Mouse (Mus musculus): ENCODE data around the gene Apoa4. TPM values are rescaled to one million over a fixed set of nuclear protein-coding genes. Genes with fewer than 3 reads are reported as not detected.

Gene Apoa4
- polyA plus RNA-seq (2014; fragmentation: Illumina TruSeq; extraction: RNeasy Lipid Tissue Mini Kit (QIAGEN cat#74804); ENCODE audit: low read depth, low replicate concordance): 8.0 TPM

DNA sequence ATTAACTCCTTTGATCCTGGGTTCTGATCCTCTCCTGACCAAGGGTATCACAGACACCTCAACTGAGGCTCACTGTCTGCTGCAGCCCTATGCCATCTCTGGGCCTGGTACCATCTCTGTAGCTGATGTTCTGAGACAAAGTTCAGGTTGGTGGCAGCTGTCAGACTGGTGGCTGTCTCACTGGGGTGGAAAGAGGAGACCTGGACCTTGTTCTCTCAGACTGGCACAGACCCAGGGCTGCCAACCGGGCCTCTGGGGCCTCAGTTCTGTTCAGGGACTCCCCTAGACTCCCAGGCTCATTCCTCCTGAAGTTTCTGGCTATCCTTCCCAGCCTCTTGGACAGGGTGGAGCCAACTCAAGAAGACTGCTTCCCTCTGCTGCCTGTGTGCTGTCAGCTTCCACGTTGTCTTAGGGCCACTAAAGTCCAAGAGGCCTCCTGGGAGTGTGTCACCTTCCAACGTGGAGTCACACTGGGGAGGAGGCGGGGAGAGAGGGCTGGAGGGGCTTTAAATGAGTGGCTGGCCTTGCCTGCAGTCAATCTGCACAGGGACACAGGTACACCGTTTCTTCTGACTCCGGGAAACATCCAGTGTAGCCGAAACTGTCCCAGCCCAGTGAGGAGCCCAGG lies at the start of gene Apoa4:
Gene Apoa4 (plus strand): TSS at position 171 of the 628 bp plus-strand sequence.

GRCm38 (mm10) chr9:46228491-46228890 lies 12.0 kb upstream of the Apoa4 start, which contains the start of gene Apoa1:
Gene Apoa1, plus strand, starts transcription at chr9:46228580.

GRCm38 (mm10) chr9:46235596-46235648 lies 5.1 kb upstream of the Apoa4 start, which contains the start of gene Apoc3:
Gene Apoc3, minus strand, starts transcription at chr9:46235636.

GRCm38 (mm10) chr9:46268343-46268873 lies 27.9 kb downstream of the Apoa4 start, which contains the start of gene Apoa5:
Gene Apoa5, plus strand, starts transcription at chr9:46268633.

DNA sequence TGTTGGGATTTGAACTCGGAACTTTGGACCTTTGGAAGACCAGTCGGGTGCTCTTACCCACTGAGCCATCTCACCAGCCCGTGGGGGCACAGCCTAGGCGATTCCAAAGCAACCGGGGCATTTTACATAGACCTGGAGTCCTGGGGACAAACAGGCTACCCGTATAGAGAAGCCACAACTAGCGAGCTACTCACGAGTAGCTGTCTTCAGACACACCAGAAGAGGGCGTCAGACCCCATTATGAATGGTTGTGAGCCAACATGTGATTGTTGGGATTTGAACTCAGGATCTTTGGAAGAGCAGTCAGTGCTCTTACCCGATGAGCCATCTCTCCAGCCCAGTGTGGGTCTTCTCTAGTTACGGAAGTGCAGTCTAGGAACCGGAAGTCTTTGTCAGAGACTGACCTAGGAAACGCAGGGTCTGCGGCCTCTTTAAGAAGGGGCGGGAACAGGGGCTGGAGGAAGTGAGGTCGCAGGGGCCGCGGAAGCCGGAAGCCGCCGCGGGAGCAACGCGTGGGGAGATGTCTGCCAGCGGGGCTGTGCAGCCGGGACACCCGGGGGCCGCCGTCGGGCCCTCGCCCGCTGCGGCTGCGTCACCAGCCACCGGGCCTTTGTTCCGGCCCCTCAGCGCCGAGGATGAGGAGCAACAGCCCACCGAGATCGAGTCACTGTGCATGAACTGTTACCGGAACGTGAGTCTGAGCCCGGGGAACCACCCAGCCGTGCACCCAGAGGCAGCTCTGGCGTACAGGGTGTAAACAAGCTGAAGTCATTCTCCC lies 32.4 kb downstream of the Apoa4 start, which contains the start of gene Zpr1:
Gene Zpr1 (plus strand): TSS at position 388 of the 778 bp plus-strand sequence.

GRCm38 (mm10) chr9:46282631-46283436 lies 42.3 kb downstream of the Apoa4 start, which contains the start of gene Bud13:
Gene Bud13, plus strand, starts transcription at chr9:46283008.

Other genes starting within 250 kb of the Apoa4 start
- 24.0 TPM for gene Pafah1b2, start 228.0 kb upstream of the Apoa4 start, polyA plus RNA-seq (2014; fragmentation: Illumina TruSeq; extraction: RNeasy Lipid Tissue Mini Kit (QIAGEN cat#74804); ENCODE audit: low read depth, low replicate concordance)
- 7.5 TPM for gene Sik3, start 227.9 kb upstream of the Apoa4 start, polyA plus RNA-seq (2014; fragmentation: Illumina TruSeq; extraction: RNeasy Lipid Tissue Mini Kit (QIAGEN cat#74804); ENCODE audit: low read depth, low replicate concordance)
- gene Apoa1, start 12.1 kb upstream of the Apoa4 start, polyA plus RNA-seq (2014; fragmentation: Illumina TruSeq; extraction: RNeasy Lipid Tissue Mini Kit (QIAGEN cat#74804); ENCODE audit: low read depth, low replicate concordance): 2,364 TPM
- 1,294 TPM for gene Apoc3, start 5.1 kb upstream of the Apoa4 start, polyA plus RNA-seq (2014; fragmentation: Illumina TruSeq; extraction: RNeasy Lipid Tissue Mini Kit (QIAGEN cat#74804); ENCODE audit: low read depth, low replicate concordance)
- 95.0 TPM for gene Apoa5, start 27.9 kb downstream of the Apoa4 start, polyA plus RNA-seq (2014; fragmentation: Illumina TruSeq; extraction: RNeasy Lipid Tissue Mini Kit (QIAGEN cat#74804); ENCODE audit: low read depth, low replicate concordance)
- gene Zpr1, start 32.4 kb downstream of the Apoa4 start, polyA plus RNA-seq (2014; fragmentation: Illumina TruSeq; extraction: RNeasy Lipid Tissue Mini Kit (QIAGEN cat#74804); ENCODE audit: low read depth, low replicate concordance): 21.5 TPM
- gene Bud13, start 42.3 kb downstream of the Apoa4 start, polyA plus RNA-seq (2014; fragmentation: Illumina TruSeq; extraction: RNeasy Lipid Tissue Mini Kit (QIAGEN cat#74804); ENCODE audit: low read depth, low replicate concordance): 2.8 TPM
- not detected for gene 4931429L15Rik, start 79.3 kb downstream of the Apoa4 start, polyA plus RNA-seq (2014; fragmentation: Illumina TruSeq; extraction: RNeasy Lipid Tissue Mini Kit (QIAGEN cat#74804); ENCODE audit: low read depth, low replicate concordance)

All from liver, adult 10 weeks (tissue).